Mouse (Mus musculus) MEL (cell line): Measurements from ENCODE around the gene Slc45a1.

Experiments
- CTCF ChIP-seq, 3 experiments: IDR thresholded peaks in 2 of 3; conservative IDR thresholded peaks in 1 of 3; 2 replicates each; pipeline ENCODE4 v1.5.1; 2011 to 2012; ENCODE audit warnings: low read length in 3 of 3, low read depth in 2 of 3, mild to moderate bottlenecking in 2 of 3, improper control_type of control experiment in 1 of 3, inconsistent platforms in 1 of 3, mixed read lengths in 1 of 3, moderate library complexity in 1 of 3; ENCODE audit not compliant: control insufficient read depth in 1 of 3, insufficient read depth in 1 of 3, poor library complexity in 1 of 3, severe bottlenecking in 1 of 3
- ELF1 ChIP-seq: IDR thresholded peaks from 2 replicates; pipeline ENCODE4 v1.6.1; 2014; ENCODE audit warnings: low read depth, mild to moderate bottlenecking, inconsistent platforms, low read length, improper control_type of control experiment, moderate library complexity
- EP300 ChIP-seq, 2 experiments: IDR thresholded peaks; 2 replicates each; pipeline ENCODE4 v1.6.1; 2011; ENCODE audit warnings: improper control_type of control experiment in 2 of 2, low read length in 2 of 2, low read depth in 1 of 2, mild to moderate bottlenecking in 1 of 2
- GATA1 ChIP-seq: IDR thresholded peaks from 2 replicates; pipeline ENCODE4 v1.6.1; 2011; ENCODE audit warnings: low read depth, low read length, improper control_type of control experiment
- MAX ChIP-seq: IDR thresholded peaks from 2 replicates; pipeline ENCODE4 v1.6.1; 2011; ENCODE audit warnings: low read length, improper control_type of control experiment
- POLR2A ChIP-seq, 2 experiments: IDR thresholded peaks; 2 replicates each; pipeline ENCODE4 v1.6.1; 2011 to 2012; ENCODE audit warnings: low read length in 2 of 2, mild to moderate bottlenecking in 2 of 2, control low read depth in 1 of 2, improper control_type of control experiment in 1 of 2, low read depth in 1 of 2, moderate library complexity in 1 of 2; ENCODE audit not compliant: control insufficient read depth in 1 of 2, insufficient read depth in 1 of 2, poor library complexity in 1 of 2
- POLR2AphosphoS2 ChIP-seq: IDR thresholded peaks from 2 replicates; pipeline ENCODE4 v1.6.1; 2011; ENCODE audit warnings: low read length, improper control_type of control experiment
- TAL1 ChIP-seq: IDR thresholded peaks from 2 replicates; pipeline ENCODE4 v1.6.1; 2012; ENCODE audit warnings: mild to moderate bottlenecking, inconsistent platforms, low read length, moderate library complexity, mixed read lengths
- USF1 ChIP-seq: IDR thresholded peaks from 2 replicates; pipeline ENCODE4 v1.6.1; 2014; ENCODE audit warnings: low read depth, mild to moderate bottlenecking, inconsistent platforms, low read length, improper control_type of control experiment, moderate library complexity
- ZKSCAN1 ChIP-seq: IDR thresholded peaks from 2 replicates; pipeline ENCODE4 v1.6.1; 2012; ENCODE audit warnings: low read depth, mild to moderate bottlenecking, inconsistent platforms, low read length, improper control_type of control experiment, moderate library complexity
- ZMIZ1 ChIP-seq: IDR thresholded peaks from 2 replicates; pipeline ENCODE4 v1.6.1; 2012; ENCODE audit warnings: low read depth, mild to moderate bottlenecking, inconsistent platforms, low read length, improper control_type of control experiment, moderate library complexity
- ZNF384 ChIP-seq: IDR thresholded peaks from 2 replicates; pipeline ENCODE4 v1.6.1; 2012; ENCODE audit warnings: low read depth, mild to moderate bottlenecking, inconsistent platforms, low read length, improper control_type of control experiment

DNA sequence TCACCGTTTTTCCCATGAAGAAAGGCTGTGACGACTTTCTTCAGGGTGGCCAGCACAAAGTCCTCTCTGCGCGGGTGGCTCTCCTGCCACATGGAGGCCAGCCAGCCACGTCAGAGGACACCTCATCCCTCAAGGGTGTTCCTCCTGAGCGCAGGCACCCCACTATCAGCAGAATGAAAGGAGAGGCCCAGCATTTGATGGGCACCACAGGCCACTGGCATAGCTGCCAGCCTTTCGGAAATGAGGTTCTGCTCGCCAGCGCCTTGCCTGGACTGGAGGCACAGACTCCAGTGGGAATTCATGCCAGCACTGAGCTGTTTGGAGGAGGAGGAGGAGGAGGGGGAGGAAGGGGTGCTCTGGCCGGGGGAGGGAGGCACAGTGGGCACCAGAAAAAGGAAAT is 16.4 kb downstream of the Slc45a1 start:
- TF ChIP-seq GATA1 (no peak), TAL1 (no peak), ZMIZ1 (no peak), MAX (no peak), CTCF (IDR thresholded peaks at IDR 0.05 in 2 of 3, conservative IDR thresholded peaks at IDR 0.05 in 1 of 3; ENCODE audit: control insufficient read depth in 1 of 3, insufficient read depth in 1 of 3, low read depth in 2 of 3, low read length in 3 of 3, poor library complexity in 1 of 3, severe bottlenecking in 1 of 3) (no peak), EP300 (IDR thresholded peaks at IDR 0.05; ENCODE audit: low read depth in 1 of 2, low read length in 2 of 2) (no peak), ZKSCAN1 (no peak), ZNF384 (no peak), POLR2AphosphoS2 (no peak), POLR2A (IDR thresholded peaks at IDR 0.05; ENCODE audit: control insufficient read depth in 1 of 2, insufficient read depth in 1 of 2, low read depth in 1 of 2, low read length in 2 of 2, poor library complexity in 1 of 2) (no peak), USF1 (no peak), ELF1 (no peak)
